Mouse (Mus musculus): ENCODE data around the gene Vmn2r2. TPM values are rescaled to one million over a fixed set of nuclear protein-coding genes. Genes with fewer than 3 reads are reported as not detected.

Gene Vmn2r2
- polyA plus RNA-seq (2017; shearing (Covaris generic)), result 0.08 TPM

DNA sequence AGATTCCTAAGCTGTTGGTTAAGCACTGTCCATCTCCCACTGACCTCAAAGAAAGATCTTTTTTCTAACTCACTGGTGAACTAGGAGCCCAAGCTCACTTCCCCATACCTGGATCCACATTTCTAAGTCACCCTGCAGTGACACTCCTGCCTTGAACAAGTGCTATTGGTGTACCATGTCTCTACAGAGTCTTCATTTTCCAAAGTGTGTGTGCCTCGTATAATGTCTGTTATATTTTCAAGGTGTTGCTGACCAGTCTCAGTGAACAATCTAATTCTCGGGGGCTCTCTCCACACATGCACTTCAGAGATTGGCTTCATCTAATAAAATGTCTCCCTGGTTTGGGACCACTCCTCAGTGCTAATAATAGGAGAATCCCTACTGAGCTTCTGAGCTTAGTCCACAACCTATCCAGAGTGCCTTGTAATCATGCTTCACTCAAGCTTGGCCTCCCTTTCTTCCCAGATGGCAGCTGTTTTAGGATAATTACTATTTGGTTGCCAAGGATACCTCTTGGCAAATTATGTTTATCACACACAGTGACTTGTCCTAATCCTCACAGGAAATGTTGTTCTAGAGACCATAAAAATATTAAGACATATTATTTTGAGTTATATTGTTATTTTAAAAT lies at the start of gene Vmn2r2:
TSS of gene Vmn2r2 (minus strand) at position 51 of the 631 bp plus-strand sequence.

DNA sequence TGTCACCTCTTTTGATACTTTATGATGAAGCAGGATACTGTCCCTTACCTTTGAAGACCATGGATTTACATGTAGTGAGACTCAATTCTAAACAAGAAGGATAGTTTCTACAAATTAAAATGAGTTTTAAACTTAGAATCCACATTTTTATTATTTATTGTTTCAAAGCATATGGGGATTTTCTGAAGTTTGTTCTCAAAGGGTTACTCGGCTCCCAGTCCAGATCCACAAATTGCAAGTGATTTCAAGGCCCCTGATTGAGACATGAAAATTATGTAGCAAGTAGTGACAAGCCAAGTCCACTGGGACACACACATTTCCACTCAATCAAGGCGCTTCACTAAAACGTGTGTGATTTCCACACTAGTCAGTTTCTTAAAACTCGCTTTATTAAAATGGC lies 60.5 kb downstream of the Vmn2r2 start, which contains the start of gene Vmn2r1:
TSS of gene Vmn2r1 (plus strand) at position 301 of the 400 bp plus-strand sequence.

Other genes starting within 250 kb of the Vmn2r2 start
- gene Plch1, start 242.5 kb downstream of the Vmn2r2 start, polyA plus RNA-seq (2017; shearing (Covaris generic)), result not detected
- 11.9 TPM for gene E130311K13Rik, start 212.5 kb downstream of the Vmn2r2 start, polyA plus RNA-seq (2017; shearing (Covaris generic))
- 19.4 TPM for gene Slc33a1, start 177.2 kb downstream of the Vmn2r2 start, polyA plus RNA-seq (2017; shearing (Covaris generic))
- 23.6 TPM for gene Gmps, start 165.8 kb downstream of the Vmn2r2 start, polyA plus RNA-seq (2017; shearing (Covaris generic))
- gene Vmn2r1, start 60.4 kb downstream of the Vmn2r2 start, polyA plus RNA-seq (2017; shearing (Covaris generic)), result 0.04 TPM
- gene Vmn2r3, start 147.8 kb upstream of the Vmn2r2 start, polyA plus RNA-seq (2017; shearing (Covaris generic)), result 0.05 TPM